Mouse (Mus musculus) right cerebral cortex, postnatal 10 days (tissue): ENCODE data around the gene Arhgef15.
"Not testable (repeated sequence)": the region's sequence is repeated elsewhere in the genome, so short reads cannot be mapped to it uniquely, and the experiment has no call there.

Experiments used
- DNase-seq, 2 experiments: peaks; one replicate each; pipeline ENCODE4 v3.0.0; 2021; ENCODE audit warnings: low spot score in 2 of 2

Gene Arhgef15

GRCm38 (mm10) chr11:68965845-68966244, 8.6 kb upstream of the Arhgef15 start:
- DNase-seq = peak in 1 of 2 experiments; percentile 70

- DNase-seq = no peak
These were observed 7.8 kb upstream of the Arhgef15 start for GRCm38 (mm10) chr11:68965050-68965449.

GRCm38 (mm10) chr11:68963405-68963804, 6.1 kb upstream of the Arhgef15 start:
- no peak for DNase-seq

- DNase-seq = not testable (repeated sequence)
These were observed 4.9 kb upstream of the Arhgef15 start for GRCm38 (mm10) chr11:68962159-68962558.

GRCm38 (mm10) chr11:68961596-68961995, 4.3 kb upstream of the Arhgef15 start:
- DNase-seq = no peak

GRCm38 (mm10) chr11:68957971-68958370, 691 bp upstream of the Arhgef15 start:
- DNase-seq = no peak

- no peak for DNase-seq
These were observed 583 bp downstream of the Arhgef15 start for GRCm38 (mm10) chr11:68956697-68957096.

- DNase-seq = no peak
These were observed 1.2 kb downstream of the Arhgef15 start for GRCm38 (mm10) chr11:68956107-68956506.

GRCm38 (mm10) chr11:68955473-68955872, 1.8 kb downstream of the Arhgef15 start:
- no peak for DNase-seq

GRCm38 (mm10) chr11:68954408-68954807, 2.9 kb downstream of the Arhgef15 start:
- DNase-seq = no peak

GRCm38 (mm10) chr11:68953903-68954302, 3.4 kb downstream of the Arhgef15 start:
- DNase-seq = no peak

GRCm38 (mm10) chr11:68947542-68947993, 9.7 kb downstream of the Arhgef15 start:
- peak; percentile 64 to 73 for DNase-seq

- DNase-seq = peak; percentile 58 to 64
These were observed 10.4 kb downstream of the Arhgef15 start for GRCm38 (mm10) chr11:68946806-68947440.

- no peak for DNase-seq
These were observed 11.3 kb downstream of the Arhgef15 start for GRCm38 (mm10) chr11:68946001-68946400.

GRCm38 (mm10) chr11:68945245-68945644, 12.0 kb downstream of the Arhgef15 start:
- DNase-seq = no peak

GRCm38 (mm10) chr11:68942731-68943130, 14.5 kb downstream of the Arhgef15 start:
- no peak for DNase-seq

GRCm38 (mm10) chr11:68940516-68940915, 16.8 kb downstream of the Arhgef15 start:
- no peak for DNase-seq

- peak; percentile 92 to 96 for DNase-seq
These were observed 17.6 kb downstream of the Arhgef15 start for GRCm38 (mm10) chr11:68939451-68940304.

GRCm38 (mm10) chr11:68936951-68937350, 20.3 kb downstream of the Arhgef15 start:
- not testable (repeated sequence) for DNase-seq

- no peak for DNase-seq
These were observed 23.3 kb downstream of the Arhgef15 start for GRCm38 (mm10) chr11:68933885-68934507.

- no peak for DNase-seq
These were observed 27.3 kb downstream of the Arhgef15 start for GRCm38 (mm10) chr11:68929947-68930346.

- DNase-seq = no peak
These were observed 30.3 kb downstream of the Arhgef15 start, which contains the start of gene Odf4 for GRCm38 (mm10) chr11:68926981-68927380. Gene Odf4 (minus strand): TSS chr11:68927081.
